Mouse (Mus musculus): Measurements from ENCODE around the gene Adam19.
A peak's percentile ranks its signal among the peaks of the same experiment; 100 is the strongest.

Adam19 gene

GRCm38 (mm10) chr11:46073061-46073849, 17.5 kb downstream of the Adam19 start:
- DNase-seq (ENCODE audit: low spot score) = no peak

- DNase-seq (ENCODE audit: low spot score) = no peak
Observed at GRCm38 (mm10) chr11:46073850-46074688, 18.3 kb downstream of the Adam19 start.

GRCm38 (mm10) chr11:46075507-46075906, 19.7 kb downstream of the Adam19 start:
- DNase-seq (ENCODE audit: low spot score) = no peak

GRCm38 (mm10) chr11:46076442-46077158, 20.8 kb downstream of the Adam19 start:
- no peak for DNase-seq (ENCODE audit: low spot score)

GRCm38 (mm10) chr11:46077304-46077703, 21.5 kb downstream of the Adam19 start:
- no peak for DNase-seq (ENCODE audit: low spot score)

GRCm38 (mm10) chr11:46077732-46078375, 22.1 kb downstream of the Adam19 start:
- DNase-seq (ENCODE audit: low spot score) = no peak

- no peak for DNase-seq (ENCODE audit: low spot score)
Observed at GRCm38 (mm10) chr11:46081075-46081474, 25.3 kb downstream of the Adam19 start.

GRCm38 (mm10) chr11:46083405-46083804, 27.6 kb downstream of the Adam19 start:
- DNase-seq (ENCODE audit: low spot score) = no peak

GRCm38 (mm10) chr11:46083835-46084444, 28.1 kb downstream of the Adam19 start:
- no peak for DNase-seq (ENCODE audit: low spot score)

- DNase-seq (ENCODE audit: low spot score) = no peak
Observed at GRCm38 (mm10) chr11:46084568-46084967, 28.8 kb downstream of the Adam19 start.

GRCm38 (mm10) chr11:46085398-46086163, 29.8 kb downstream of the Adam19 start:
- DNase-seq (ENCODE audit: low spot score) = peak; percentile 79

- no peak for DNase-seq (ENCODE audit: low spot score)
Observed at GRCm38 (mm10) chr11:46086446-46086845, 30.7 kb downstream of the Adam19 start.

- no peak for DNase-seq (ENCODE audit: low spot score)
Observed at GRCm38 (mm10) chr11:46089081-46089713, 33.4 kb downstream of the Adam19 start.

GRCm38 (mm10) chr11:46090036-46090725, 34.4 kb downstream of the Adam19 start:
- DNase-seq (ENCODE audit: low spot score) = no peak

- DNase-seq (ENCODE audit: low spot score) = no peak
Observed at GRCm38 (mm10) chr11:46090951-46091667, 35.3 kb downstream of the Adam19 start.

GRCm38 (mm10) chr11:46092121-46092520, 36.3 kb downstream of the Adam19 start:
- no peak for DNase-seq (ENCODE audit: low spot score)

- no peak for DNase-seq (ENCODE audit: low spot score)
Observed at GRCm38 (mm10) chr11:46095477-46096264, 39.9 kb downstream of the Adam19 start.

- DNase-seq (ENCODE audit: low spot score) = no peak
Observed at GRCm38 (mm10) chr11:46096265-46096649, 40.5 kb downstream of the Adam19 start.

Measured in lung, postnatal 25 days (tissue).